11 mouse cellular contexts compared by ENCODE assay signal in genomic region chr16:43394760-43395159, GRCm38 (mm10).
A peak's percentile ranks its signal among the peaks of the same experiment; 100 is the strongest.
DNase-seq lines count a peak whose midpoint lies in the region; ATAC-seq and TF ChIP-seq lines count a peak whose summit lies in the region.
"Had no signal": no experiment of that assay in that cellular context is flagged by ENCODE, and none has a peak within 500 bp of the region (broad histone marks: within the 10 kb centered on the region; RNA-seq: fewer than 3 reads in every experiment).

No protein-coding gene starts in this region.

- H3K27ac ChIP-seq in heart, embryonic 11.5 days (ENCODE audit: low read depth, low read length), result peak overlapping the region; percentile 36; the same call in 1 of the 2 replicates
- no peak overlapping the region for H3K27ac ChIP-seq in kidney, postnatal 0 days
- H3K27ac ChIP-seq: macrophage had no signal

- intact Hi-C loops in gastrocnemius, postnatal 14 days (cut with DNase I; ENCODE audit: low total_unique reads), result no loop called here

- H3K4me3 ChIP-seq in heart, embryonic 11.5 days (ENCODE audit: low read depth, low read length), result no peak overlapping the region
- no peak overlapping the region for H3K4me3 ChIP-seq in kidney, postnatal 0 days (replicated peaks; ENCODE audit: low read depth, low read length)

- no peaks in the 10 kb centered on the region for H3K9me3 ChIP-seq in heart, embryonic 11.5 days (replicated peaks; ENCODE audit: control insufficient read depth, low read length)
- no peaks in the 10 kb centered on the region for H3K9me3 ChIP-seq in kidney, postnatal 0 days (replicated peaks; ENCODE audit: low read length)

- WGBS in heart, embryonic 11.5 days (ENCODE audit: insufficient replicate concordance), result 48% methylated on average over 2 of the region's 2 CpGs
- 89% methylated on average over 2 of the region's 2 CpGs for WGBS in kidney, postnatal 0 days

- peak; percentile 52; the same call in 1 of the 2 replicates for TF ChIP-seq CTCF in kidney, postnatal 0 days (IDR thresholded peaks at IDR 0.05; ENCODE audit: low read depth)

- H3K9ac ChIP-seq in heart, embryonic 11.5 days (ENCODE audit: low read depth, low read length), result no peak overlapping the region
- no peak overlapping the region for H3K9ac ChIP-seq in kidney, postnatal 0 days (ENCODE audit: low read depth, low read length)

- ATAC-seq in heart, embryonic 11.5 days (replicated peaks; ENCODE audit: insufficient number of reproducible peaks, low FRiP score, low TSS enrichment), result 0 out of 2 replicates have a peak, but pooled peaks have one; percentile 10
- ATAC-seq in kidney, postnatal 0 days (replicated peaks; ENCODE audit: low FRiP score, low read depth), result no peak

- no peak overlapping the region for H3K4me2 ChIP-seq in heart, embryonic 11.5 days
- H3K4me2 ChIP-seq in kidney, postnatal 0 days (ENCODE audit: low read length), result no peak overlapping the region

- peak; percentile 30 for DNase-seq in gastrocnemius, postnatal 14 days
- no peak for DNase-seq in gastrocnemius, adult 8-10 months (ENCODE audit: low spot score in 2 of 2)
- DNase-seq in ZHBTc4 (ENCODE audit: low read depth, low spot score), result peak; percentile 4
- peak; percentile 50 for DNase-seq in kidney, postnatal 0 days (ENCODE audit: low spot score)
- no peak for DNase-seq in urinary bladder, postnatal 4 days (ENCODE audit: low spot score in 2 of 2)
- DNase-seq in left cerebral cortex, adult 8-10 months (ENCODE audit: low spot score in 2 of 2), result no peak
- no peak for DNase-seq in thymus, adult 18-20 months
- DNase-seq: cerebellum, adult 2 months; gastrocnemius, postnatal 10 days had no signal

- no peaks in the 10 kb centered on the region for H3K36me3 ChIP-seq in heart, embryonic 11.5 days (ENCODE audit: control insufficient read depth, insufficient read depth, low read length)
- H3K36me3 ChIP-seq in kidney, postnatal 0 days (ENCODE audit: insufficient read depth, low read length), result no peaks in the 10 kb centered on the region

- peaks cover 6% of the 10 kb centered on the region for H3K4me1 ChIP-seq in heart, embryonic 11.5 days (ENCODE audit: control insufficient read depth, insufficient read depth, low read length)
- H3K4me1 ChIP-seq in kidney, postnatal 0 days (replicated peaks; ENCODE audit: insufficient read depth, low read length), result 0 out of 2 replicates have a peak, but pooled peaks cover 3% of the 10 kb centered on the region

- H3K27me3 ChIP-seq in heart, embryonic 11.5 days (ENCODE audit: control insufficient read depth, insufficient read depth, low read length), result no peaks in the 10 kb centered on the region
- no peaks in the 10 kb centered on the region for H3K27me3 ChIP-seq in kidney, postnatal 0 days (ENCODE audit: insufficient read depth, low read length)

Comparison
In these comparisons a context has a peak if more than half of its experiments do, and no peak if none do; other contexts are left out.
1. DNase-seq: peak in gastrocnemius, postnatal 14 days (single experiment), ZHBTc4 (single experiment) and kidney, postnatal 0 days (single experiment); none in gastrocnemius, adult 8-10 months (0 of 2), urinary bladder, postnatal 4 days (0 of 2), left cerebral cortex, adult 8-10 months (0 of 2) and thymus, adult 18-20 months (0 of 2).